Mouse (Mus musculus) ovary, adult 18-20 months (tissue): ENCODE data around the gene Col15a1.

Experiments
- DNase-seq: peaks from one replicate; pipeline ENCODE4 v3.0.0; 2022; ENCODE audit warnings: low spot score, mixed read lengths

Col15a1 gene

GRCm38 (mm10) chr4:47272452-47273130 lies 64.6 kb downstream of the Col15a1 start:
- DNase-seq = no peak

GRCm38 (mm10) chr4:47273795-47274194 lies 65.8 kb downstream of the Col15a1 start:
- no peak for DNase-seq

GRCm38 (mm10) chr4:47274911-47275310 lies 67.0 kb downstream of the Col15a1 start:
- DNase-seq = no peak

GRCm38 (mm10) chr4:47278397-47278796 lies 70.4 kb downstream of the Col15a1 start:
- DNase-seq = no peak

GRCm38 (mm10) chr4:47279085-47279707 lies 71.2 kb downstream of the Col15a1 start:
- no peak for DNase-seq

DNA sequence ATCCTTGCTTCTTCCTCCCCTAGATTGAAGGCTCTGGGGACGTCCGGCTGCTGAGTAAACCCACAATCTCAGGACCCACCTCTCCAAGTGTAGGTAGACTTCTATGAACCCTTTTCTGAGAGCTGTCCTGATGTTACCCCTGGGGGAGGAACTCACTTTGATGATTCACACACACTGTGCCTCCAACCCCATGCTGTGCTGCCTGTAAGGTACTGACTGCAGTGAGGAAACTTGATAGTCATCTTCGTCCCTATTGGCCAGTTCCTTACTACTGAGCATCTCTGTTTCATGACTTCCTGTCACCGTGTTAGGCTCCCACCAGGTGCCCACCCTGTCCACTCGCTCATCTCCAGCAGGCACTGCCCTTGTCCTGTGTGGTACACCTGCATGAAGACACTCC lies 72.2 kb downstream of the Col15a1 start:
- no peak for DNase-seq

GRCm38 (mm10) chr4:47281920-47282682 lies 74.1 kb downstream of the Col15a1 start:
- no peak for DNase-seq

- no peak for DNase-seq
These were observed 76.3 kb downstream of the Col15a1 start for GRCm38 (mm10) chr4:47284311-47284710.

GRCm38 (mm10) chr4:47284874-47285273 lies 76.9 kb downstream of the Col15a1 start:
- DNase-seq = no peak

DNA sequence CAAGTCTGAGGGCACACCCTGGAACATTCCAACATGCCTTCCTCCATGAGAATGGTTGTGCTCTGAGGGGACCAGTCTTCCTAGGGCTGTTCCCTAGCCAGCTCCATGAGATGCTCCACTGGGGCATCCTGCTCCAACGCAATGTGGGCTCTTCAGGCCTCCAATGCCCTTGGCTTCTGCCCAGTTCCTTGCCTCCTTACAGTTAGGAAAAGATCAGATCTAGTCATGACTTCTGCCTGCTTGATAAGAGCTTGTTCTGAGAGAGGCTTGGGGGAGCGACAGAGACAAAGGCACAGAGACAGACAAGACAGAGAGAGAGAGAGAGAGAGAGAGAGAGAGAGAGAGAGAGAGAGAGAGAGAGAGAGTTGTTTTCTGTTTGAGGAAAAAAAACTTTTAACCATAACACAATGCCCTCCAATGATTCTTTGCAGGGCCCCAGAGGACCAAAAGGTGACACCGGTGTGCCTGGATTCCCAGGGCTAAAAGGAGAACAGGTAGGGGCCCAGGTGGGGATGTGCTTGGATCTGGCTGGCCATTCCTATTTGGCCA lies 78.7 kb downstream of the Col15a1 start:
- no peak for DNase-seq

DNA sequence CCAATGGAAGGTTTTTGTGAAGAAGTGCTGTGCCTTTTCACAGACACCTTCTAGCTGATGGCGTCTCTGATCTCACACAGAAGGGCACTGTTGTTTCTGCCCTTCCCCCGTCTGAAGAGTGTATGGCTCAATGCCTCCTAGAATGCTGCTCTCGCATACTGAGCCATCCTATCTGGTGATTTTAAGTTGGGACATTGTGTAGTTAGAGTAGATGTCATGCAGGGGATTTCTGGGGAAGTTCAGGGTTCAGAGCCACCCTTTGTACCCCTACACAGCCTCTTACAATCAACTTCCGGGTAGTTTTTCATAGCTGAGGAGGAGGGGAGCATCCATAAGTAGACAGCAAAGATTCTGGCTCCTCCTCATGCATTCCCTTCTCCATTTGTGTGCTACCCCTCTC lies 79.5 kb downstream of the Col15a1 start:
- no peak for DNase-seq

DNA sequence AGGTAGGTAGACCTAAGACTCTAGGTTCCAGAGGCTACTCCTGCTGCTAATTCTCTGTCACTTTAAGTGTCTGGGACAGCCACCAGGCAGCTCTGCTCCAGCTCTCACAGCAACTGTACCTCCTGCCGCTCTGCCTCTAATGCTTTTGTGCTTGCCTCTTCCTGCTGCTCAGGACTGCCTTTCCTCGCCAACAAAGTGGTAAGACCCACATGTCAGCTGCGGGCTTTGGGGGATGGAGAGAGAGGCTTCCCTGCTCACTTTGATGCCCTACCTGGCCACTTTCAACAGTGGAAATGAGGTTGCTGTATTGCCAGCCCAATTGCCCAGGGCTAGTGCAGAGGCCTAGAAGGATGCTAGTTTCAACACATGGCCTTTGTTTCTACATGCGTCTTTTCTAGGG lies 80.3 kb downstream of the Col15a1 start:
- DNase-seq = no peak

- DNase-seq = no peak
These were observed 81.6 kb downstream of the Col15a1 start for GRCm38 (mm10) chr4:47289526-47289925.

GRCm38 (mm10) chr4:47290448-47290847 lies 82.5 kb downstream of the Col15a1 start:
- DNase-seq = no peak

- DNase-seq = no peak
These were observed 83.1 kb downstream of the Col15a1 start for GRCm38 (mm10) chr4:47291013-47291412.

- DNase-seq = no peak
These were observed 85.0 kb downstream of the Col15a1 start for GRCm38 (mm10) chr4:47292956-47293355.

DNA sequence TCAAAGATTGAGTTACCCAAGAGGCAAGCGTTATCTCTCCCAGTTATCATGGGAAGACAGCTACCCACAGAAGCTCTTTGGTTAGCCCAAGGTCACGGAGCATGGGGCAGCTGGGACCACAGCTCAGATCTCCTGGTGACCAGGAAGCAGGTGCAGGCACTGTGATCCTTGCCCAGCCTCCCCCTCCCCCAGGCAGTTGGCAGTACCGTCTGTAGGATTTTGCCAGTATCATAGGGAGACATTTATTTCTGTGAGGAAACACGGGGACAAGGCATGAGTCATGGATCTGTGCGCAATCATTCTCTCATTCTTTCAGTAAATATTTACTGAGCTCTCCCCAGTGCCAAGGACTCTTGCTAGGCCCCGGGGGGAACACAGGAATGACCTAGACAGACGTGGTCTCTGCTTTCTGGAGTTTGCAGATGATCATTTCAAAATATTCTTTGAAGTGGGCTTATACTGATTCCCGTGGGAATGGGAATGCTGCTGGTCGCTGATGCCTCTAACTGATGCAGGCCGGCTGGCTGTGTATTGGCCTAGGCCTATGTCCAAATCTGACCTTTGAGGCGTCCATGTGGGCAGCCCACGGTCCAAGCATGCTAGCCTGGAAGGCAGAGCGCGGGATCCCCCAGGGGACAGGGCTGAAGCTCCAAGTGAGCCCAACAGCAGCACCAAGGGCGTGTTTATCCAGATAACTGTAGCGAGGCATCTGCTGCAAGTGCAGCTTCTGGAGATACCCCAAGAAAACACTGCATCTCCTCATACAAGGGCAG lies 86.0 kb downstream of the Col15a1 start:
- peak; percentile 86 for DNase-seq

DNA sequence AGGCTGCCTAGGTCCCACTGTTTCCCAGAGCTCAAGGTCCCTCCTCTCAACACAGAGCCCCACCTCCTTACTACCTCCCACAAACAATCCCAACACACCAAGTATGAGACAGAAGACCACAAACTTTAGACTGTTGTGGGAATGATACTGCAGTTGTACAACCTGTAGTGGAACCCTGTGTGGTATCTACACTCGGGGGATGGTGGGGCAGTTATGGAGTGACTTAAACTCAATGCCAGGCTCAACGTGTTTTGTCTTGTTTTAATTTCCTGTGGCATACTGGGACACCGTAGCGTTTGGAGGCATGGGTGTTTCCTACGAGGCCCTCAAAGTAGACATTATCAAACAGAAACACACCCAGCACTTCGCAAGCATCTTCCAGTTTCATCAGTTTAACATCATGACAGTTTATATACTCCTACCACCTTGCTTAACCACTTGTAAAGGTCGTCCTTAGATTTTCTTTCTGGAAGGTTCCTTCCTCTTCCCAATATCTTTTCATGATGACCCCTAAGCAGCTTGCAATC lies 86.6 kb downstream of the Col15a1 start:
- DNase-seq = no peak

DNA sequence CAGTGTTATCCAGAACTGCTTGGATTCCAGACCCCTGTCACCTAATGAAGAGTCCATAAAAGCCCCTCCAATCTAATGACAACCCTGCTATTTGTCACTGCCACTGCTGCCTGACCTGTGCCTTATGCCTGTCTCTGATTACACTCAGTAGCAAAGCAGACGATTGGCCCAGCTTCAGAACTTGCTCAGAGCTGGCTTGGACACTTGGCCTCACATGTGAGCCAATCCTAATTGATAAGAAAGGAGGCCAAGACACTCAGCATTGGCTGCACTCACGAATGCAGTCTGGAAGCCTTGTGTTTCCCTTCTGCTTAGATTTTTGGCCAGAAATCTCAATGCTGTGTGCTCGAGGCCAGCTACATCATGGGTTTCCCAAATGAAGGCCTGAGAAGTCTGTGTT lies 87.6 kb downstream of the Col15a1 start:
- peak; percentile 59 for DNase-seq

- no peak for DNase-seq
These were observed 92.7 kb downstream of the Col15a1 start for GRCm38 (mm10) chr4:47300701-47301100.

DNA sequence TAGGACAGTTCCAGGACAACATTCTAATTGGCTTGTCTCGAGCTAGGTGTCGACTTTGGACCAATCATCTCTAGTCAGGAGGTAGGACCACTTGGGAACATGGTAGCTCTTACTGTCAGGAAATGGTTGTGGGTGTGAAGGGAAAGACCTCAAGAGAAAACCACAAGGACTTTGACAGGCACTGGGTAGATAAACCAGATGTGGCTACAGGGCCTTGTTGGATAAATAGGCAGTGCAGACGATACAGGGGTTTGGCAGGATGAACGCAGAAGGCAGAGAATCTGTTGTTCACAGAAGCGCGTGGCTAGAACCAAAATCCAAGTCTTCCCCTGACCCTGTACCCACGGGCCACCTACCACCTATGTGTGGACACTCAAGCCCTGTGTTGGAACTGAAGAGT lies 94.6 kb downstream of the Col15a1 start:
- no peak for DNase-seq
